Mouse (Mus musculus) cerebellum, adult (tissue): ENCODE results near the gene Nfs1.
"Not testable (repeated sequence)": the region's sequence is repeated elsewhere in the genome, so short reads cannot be mapped to it uniquely, and the experiment has no call there.

Experiments used
- ATAC-seq: cut with Nextera tagmentation; 2 replicates; pipeline ENCODE4 v1.9.2; 2017; ENCODE audit warnings: mild to moderate bottlenecking, moderate library complexity, mixed read lengths; ENCODE audit not compliant: insufficient number of reproducible peaks, low FRiP score, low TSS enrichment

Gene Nfs1

DNA sequence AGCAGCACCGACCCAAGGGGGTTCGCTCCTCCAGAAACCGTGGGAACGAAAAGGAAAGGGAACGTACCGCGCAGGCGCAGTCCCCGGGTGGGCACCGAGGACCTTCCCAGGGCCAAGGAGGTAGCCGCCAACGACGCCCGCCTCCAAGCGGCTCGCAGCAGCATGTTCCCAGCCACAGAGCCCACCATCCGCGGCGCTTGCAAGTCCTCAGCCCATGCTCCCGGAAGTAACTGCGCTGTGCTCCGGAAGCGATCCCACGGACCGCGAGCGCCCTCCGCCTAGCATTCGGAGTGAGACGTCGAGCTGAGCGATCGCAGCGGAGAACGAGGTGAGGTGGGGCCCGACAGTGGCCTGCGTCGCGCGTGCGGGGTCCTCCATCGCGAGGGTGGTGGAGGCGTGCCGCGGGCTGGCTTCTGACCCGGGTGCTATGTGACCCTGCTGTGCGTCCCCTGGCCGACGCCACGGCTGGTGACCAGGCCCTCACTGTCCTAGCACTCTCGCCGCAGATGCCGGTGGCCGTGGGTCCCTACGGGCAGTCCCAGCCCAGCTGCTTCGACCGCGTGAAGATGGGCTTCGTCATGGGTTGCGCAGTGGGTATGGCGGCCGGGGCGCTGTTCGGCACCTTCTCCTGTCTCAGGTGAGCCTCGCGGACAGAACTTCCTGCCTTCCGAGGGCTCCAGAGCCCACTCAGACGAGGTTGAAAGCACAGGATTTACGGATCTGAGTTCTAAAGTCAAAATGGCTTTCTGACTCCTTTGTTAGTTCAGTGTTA lies at the start of gene Nfs1, which contains the start of gene Romo1:
Gene Nfs1 (minus strand): TSS at position 234 of the 772 bp plus-strand sequence.
Gene Romo1 (plus strand): TSS at position 87 of the 772 bp plus-strand sequence.
- peak; percentile 91 for ATAC-seq

GRCm38 (mm10) chr2:156193066-156193862 lies 49.3 kb upstream of the Nfs1 start:
- ATAC-seq, result no peak

DNA sequence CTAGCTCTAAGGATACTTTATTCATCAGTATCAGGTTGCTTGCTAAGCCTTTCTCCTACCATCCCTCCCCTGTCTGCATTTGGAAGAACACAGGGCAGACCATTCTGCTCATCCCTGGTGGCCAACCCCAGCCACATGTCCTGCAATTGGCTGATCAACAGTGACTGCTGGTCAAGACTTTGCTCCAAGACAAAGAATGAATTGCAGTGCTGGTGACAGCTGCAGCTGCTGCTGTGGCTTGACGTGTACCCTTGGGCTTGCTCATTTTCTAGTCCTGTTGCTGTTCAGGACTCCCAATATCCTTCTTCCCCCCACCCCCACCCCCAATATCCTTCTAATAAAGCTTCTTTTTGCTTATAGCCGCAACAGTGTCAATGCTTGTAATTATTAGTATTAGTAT lies 48.1 kb upstream of the Nfs1 start:
- no peak for ATAC-seq

DNA sequence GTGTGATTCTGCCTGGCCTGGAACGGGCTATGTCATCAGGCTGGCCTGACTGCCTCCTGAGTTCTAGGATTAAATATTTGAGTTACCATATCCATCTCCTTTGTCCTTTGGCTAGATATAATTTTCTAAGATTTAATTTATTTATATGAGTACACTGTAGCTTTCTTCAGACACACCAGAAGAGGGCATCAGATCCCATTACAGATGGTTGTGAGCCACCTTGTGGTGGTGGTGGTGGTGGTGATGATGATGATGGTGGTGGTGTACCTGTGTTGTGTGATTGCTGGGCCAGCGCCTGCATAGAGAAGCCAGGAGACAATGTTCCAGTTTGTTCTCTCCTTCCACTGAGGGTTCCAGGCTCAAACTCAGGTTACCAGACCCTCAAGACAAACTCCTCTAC lies 47.6 kb upstream of the Nfs1 start:
- no peak for ATAC-seq

- ATAC-seq, result no peak
Measured at GRCm38 (mm10) chr2:156190004-156190896, 46.3 kb upstream of the Nfs1 start.

- not testable (repeated sequence) for ATAC-seq
Measured at GRCm38 (mm10) chr2:156189241-156189640, 45.3 kb upstream of the Nfs1 start.

GRCm38 (mm10) chr2:156181592-156181991 lies 37.6 kb upstream of the Nfs1 start:
- no peak for ATAC-seq

GRCm38 (mm10) chr2:156180824-156181590 lies 37.0 kb upstream of the Nfs1 start:
- ATAC-seq, result no peak

GRCm38 (mm10) chr2:156180094-156180821 lies 36.3 kb upstream of the Nfs1 start, which contains the start of gene Rbm39:
Rbm39 (minus strand) TSS chr2:156180238.
- peak; percentile 98 for ATAC-seq

- no peak; the same call in 1 of the 2 replicates for ATAC-seq
Measured at GRCm38 (mm10) chr2:156179796-156180093, 35.8 kb upstream of the Nfs1 start.

- peak; percentile 43; the same call in 1 of the 2 replicates for ATAC-seq
Measured at GRCm38 (mm10) chr2:156179046-156179795, 35.2 kb upstream of the Nfs1 start.

GRCm38 (mm10) chr2:156177651-156178050 lies 33.7 kb upstream of the Nfs1 start:
- no peak for ATAC-seq

GRCm38 (mm10) chr2:156177079-156177478 lies 33.1 kb upstream of the Nfs1 start:
- ATAC-seq, result no peak

- ATAC-seq, result no peak
Measured at GRCm38 (mm10) chr2:156166557-156166956, 22.6 kb upstream of the Nfs1 start.

DNA sequence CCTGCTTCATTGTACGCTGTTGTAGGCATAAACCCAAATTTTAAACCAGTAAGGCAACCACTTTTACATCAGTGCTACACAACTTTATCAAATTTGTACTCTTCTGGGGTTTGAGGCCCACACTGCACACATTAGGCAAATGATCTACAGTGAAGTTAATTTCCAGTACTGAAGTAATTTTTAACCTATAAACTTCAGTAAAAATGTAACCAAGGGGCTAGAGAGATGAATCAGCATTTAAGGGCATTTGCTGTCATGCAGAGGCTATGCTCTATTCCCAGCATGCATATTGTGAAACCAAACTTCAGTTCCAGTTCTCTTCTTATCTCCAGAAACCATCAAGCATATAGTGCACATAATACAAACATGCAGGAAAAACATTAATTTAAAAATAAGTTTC lies 21.5 kb upstream of the Nfs1 start:
- no peak for ATAC-seq

DNA sequence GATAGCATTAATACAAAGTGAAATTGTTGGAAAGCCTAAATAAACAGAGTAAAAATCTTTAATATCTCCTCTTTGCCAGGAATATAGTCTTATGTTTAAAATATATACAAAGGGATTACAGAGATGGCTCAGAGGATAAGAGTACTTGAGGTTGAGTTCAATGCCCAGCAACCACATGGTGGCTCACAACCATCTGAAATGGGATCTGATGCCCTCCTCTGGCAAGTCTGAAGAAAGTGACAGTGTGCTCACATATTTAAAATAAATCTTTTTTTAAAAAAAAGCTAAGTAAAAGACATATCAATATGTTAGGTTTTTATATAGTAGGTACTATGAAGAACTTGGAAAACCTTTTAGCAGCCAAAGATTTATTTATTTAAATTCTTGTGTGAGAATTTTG lies 7.6 kb upstream of the Nfs1 start:
- ATAC-seq, result no peak

GRCm38 (mm10) chr2:156147316-156147915 lies 3.4 kb upstream of the Nfs1 start:
- no peak for ATAC-seq
